Mouse (Mus musculus): ENCODE data around the gene Slc19a2. TPM values are rescaled to one million over a fixed set of nuclear protein-coding genes. Genes with fewer than 3 reads are reported as not detected.

Slc19a2 gene
- total RNA-seq, 2 experiments from 2014 or later, result 6.7 to 7.0 TPM

DNA sequence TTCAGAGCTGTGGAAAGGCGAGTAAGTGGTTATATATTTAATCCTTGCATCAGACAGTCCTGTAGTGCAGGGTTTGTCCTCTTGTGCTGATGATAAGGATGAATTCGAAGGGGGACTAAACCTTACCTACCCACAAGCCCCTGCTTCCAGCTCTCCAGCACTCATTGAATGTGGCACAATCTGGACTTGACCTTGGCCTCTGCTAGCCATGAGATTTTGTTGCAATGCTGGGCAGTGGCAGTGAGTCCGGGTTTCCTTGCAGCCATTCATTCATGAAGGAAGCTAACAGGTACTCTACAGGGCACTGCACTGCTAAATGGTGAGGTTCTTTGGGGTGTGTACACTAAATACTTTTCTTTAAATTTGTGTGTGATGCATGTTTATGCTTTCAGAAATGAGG is 6.0 kb downstream of the Slc19a2 start:
- DNase-seq, result no peak

- DNase-seq, result no peak
Measured at GRCm38 (mm10) chr1:164260171-164261028, 11.6 kb downstream of the Slc19a2 start.

DNA sequence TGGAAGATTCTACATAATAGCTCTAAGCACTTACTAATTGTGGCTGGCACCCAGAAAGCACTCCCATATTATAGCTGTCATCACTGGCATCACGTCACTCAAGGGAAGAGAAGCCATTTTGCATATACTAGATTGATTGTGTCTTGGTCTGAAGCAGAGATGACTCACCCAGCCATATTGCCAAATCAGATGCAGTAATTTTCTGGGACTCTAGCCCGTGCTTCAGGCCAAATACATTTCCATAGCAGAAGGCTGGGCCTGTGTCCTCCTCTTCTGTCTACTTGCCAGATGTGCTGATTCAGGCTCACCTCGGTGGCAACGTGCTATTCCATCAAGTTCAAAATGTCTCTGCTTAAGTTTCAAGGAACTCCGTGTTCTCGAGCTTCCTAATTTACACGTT is 12.7 kb downstream of the Slc19a2 start:
- DNase-seq, result peak; percentile 19

GRCm38 (mm10) chr1:164270941-164271340 is 22.1 kb downstream of the Slc19a2 start:
- no peak for DNase-seq

GRCm38 (mm10) chr1:164273659-164274058 is 24.8 kb downstream of the Slc19a2 start:
- DNase-seq, result no peak

- DNase-seq, result peak; percentile 91
Measured at GRCm38 (mm10) chr1:164275455-164275954, 26.7 kb downstream of the Slc19a2 start, which contains the start of gene Ccdc181. Gene Ccdc181, plus strand, starts transcription at chr1:164275585.

DNA sequence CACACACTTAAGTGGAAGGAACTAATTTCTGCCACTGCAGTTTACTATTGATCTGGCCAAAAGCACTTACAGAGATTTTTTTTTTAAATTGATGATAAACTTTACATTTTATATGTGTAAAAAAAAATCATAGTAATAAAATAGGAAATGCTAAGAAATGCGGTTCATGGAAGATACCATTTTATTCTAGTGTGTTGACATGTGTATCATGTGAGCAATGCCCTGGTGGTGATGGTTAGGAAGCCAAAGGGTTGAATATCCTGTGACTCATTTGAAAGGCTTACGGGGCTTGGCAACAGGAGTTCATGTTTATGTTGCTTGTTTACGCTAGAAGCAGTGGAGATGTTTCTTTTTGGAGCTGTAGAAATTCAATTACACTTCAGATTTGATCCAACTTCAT is 27.7 kb downstream of the Slc19a2 start:
- no peak for DNase-seq

GRCm38 (mm10) chr1:164279332-164279731 is 30.5 kb downstream of the Slc19a2 start:
- no peak for DNase-seq

DNA sequence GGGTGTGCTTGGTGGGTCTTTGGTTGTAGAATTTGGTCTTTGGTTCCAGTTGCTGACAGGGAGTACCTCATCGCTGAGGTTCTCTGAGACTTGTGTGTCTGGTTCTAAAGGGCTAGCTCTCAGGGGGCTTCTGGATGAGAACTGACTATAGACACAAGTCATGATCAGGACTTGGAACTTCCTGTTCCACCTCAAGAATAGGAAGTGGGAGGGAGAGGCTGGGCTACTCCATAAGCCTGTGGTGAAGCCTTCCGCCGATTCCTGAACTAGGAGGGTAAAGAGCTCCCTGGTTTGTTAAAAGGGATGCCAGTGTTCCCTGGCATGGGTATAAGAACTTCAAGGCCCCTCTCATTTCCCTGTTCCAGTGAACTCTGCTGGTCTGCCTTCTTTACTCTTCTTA is 35.2 kb downstream of the Slc19a2 start:
- DNase-seq, result no peak

DNA sequence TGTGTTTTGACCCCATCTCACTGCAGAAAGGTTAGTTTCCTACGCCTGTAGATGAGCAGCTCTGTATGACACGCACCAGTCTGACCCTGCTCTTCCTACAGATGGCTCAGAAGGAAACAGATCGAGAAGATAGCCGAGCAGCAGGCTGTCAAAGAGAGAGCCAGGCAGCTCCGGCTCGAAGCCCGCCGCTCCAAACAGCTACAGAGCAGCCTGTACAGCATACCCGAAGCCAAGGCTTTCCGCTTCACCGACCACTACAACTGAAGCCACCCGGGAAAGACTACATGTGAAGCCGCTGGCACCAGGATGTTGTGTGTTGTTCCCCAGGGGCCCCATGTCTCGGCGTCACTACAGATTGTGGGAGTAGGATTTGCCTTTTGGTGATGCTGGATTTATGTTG is 38.6 kb downstream of the Slc19a2 start:
- no peak for DNase-seq

DNA sequence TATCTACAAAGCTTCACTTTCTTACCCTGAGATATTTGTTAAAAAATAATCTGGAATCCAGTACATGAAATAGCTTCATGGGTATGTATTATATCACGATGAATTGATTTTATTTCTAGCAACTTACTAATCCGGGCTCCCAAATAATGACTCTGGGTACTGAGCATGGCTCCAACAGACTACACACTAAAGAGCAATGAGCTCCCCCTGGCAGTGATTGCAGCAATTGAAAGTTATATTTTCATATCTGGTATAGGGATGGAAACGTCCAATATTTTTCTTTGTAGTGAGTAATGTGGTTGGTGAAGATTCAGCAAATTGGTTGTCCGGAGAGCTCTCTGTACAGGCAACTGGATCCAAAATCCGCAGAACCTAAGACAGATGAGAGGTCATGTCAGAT is 43.2 kb downstream of the Slc19a2 start:
- no peak for DNase-seq

DNA sequence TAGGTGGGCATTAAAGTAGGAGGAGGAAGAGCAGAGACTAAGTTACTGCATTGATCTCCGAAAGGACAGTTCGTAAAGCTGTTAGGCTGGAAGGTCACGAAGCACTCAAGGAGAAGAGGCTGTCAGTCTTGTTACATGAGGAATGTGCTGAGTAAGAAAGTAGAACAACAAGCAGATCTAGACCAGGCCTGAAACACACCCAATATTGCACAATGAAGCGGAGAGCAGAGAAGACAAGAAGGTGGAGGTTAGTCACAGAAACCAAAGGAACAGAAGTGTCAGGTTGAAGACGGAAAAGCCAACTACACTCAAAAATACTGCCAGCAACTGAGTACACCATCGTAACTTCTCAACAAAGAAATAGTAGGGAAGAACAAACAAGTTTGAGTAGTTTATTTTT is 45.2 kb downstream of the Slc19a2 start:
- no peak for DNase-seq

DNA sequence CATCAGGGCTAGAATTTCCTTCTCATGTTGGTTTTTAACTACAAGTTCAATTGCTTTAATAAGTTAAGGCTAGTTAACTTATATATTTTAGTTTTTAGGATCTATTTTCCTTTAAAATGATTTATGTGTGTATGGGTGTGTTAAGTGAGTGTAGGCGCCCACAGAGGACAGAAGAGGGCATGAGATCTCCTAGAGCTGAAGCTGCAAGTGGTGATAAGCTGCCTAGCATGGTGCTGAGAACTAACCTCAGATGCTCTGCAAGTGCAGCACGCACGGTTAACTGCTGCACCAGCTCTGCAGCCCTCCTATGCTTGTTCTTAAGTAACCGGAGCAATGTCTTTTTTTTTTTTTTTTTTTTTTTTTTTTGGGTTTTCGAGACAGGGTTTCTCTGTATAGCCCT is 47.6 kb downstream of the Slc19a2 start:
- no peak for DNase-seq

DNA sequence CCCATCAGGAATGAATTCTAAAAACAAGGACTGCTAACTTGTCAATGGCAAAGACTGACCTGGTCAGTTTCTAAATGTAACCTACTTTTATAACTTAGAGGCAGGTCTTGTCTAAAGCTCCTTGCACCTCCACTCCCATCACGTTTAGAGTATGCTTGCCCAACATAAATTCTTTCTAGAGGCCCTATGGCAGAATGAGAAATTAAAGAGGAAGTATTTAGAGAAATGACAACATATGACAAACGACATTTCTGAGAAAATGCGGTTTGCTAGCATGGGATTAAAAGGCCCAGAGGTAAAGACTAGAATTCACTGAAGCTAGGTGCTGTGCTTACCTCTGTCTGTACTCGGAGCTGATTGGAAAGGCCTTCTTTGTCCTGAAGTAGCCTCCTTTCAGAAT is 53.1 kb downstream of the Slc19a2 start:
- no peak for DNase-seq

DNA sequence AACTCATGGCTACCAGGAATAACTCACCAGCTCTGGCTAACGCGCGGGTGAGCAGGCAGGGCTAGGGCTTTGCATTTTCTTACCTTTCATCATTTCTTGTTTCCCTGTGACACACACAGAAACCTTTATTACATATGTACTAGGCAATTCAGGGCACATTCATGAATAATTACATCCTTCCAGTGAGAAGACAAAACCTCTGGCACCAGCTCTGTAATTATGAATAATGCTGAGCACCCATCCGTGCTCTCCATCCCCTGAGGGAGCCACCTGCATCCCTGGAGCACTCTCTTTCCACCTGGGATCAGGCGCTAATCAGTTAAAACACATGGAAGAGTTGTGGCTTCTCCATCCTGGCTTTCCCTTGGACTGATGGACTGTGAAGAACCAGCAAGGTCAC is 55.0 kb downstream of the Slc19a2 start, which contains the start of gene Nme7:
Nme7 (plus strand) TSS at position 301 of the 400 bp plus-strand sequence.
- no peak for DNase-seq

- DNase-seq, result peak; percentile 97
Measured at GRCm38 (mm10) chr1:164307124-164307751, 58.4 kb downstream of the Slc19a2 start, which contains the start of gene Blzf1. Gene Blzf1, minus strand, starts transcription at chr1:164307489.

DNA sequence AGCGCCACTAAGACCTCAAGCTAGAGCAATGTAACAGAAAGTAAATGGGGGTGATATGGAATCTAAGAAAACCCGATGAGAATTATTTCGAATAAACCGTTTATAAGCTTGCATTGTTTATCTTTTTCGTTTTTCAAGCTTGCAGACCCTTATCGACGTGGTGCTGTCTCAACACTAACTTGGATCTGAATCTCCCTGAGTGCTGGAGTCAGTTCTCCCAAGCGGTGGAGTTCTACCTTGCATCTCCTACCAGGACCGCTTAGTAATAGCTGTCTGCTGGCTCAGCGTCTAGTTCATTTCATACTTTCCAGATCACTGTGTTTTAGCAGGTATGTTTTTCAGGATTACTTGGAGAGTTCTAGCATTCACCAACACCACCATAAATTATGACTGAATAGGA is 59.1 kb downstream of the Slc19a2 start:
- no peak for DNase-seq

GRCm38 (mm10) chr1:164314085-164314484 is 65.2 kb downstream of the Slc19a2 start:
- DNase-seq, result no peak

Other genes starting within 250 kb of the Slc19a2 start
- gene Sele, start 200.8 kb upstream of the Slc19a2 start, total RNA-seq (2021), result 1 to 10 TPM; 4.5 to 5.1 TPM
- gene Sell, start 187.1 kb upstream of the Slc19a2 start, total RNA-seq (2021), result under 1 TPM; 0.83 to 0.86 TPM
- under 1 TPM; 0.57 to 0.99 TPM for gene Selp, start 133.8 kb upstream of the Slc19a2 start, total RNA-seq (2021)
- gene F5, start 97.2 kb upstream of the Slc19a2 start, total RNA-seq (2021), result under 1 TPM; 0.41 to 0.52 TPM
- gene Ccdc181, start 26.5 kb downstream of the Slc19a2 start, total RNA-seq (2021), result 1 to 10 TPM; 7.3 to 7.6 TPM
- 1 to 10 TPM; 6.5 to 7.2 TPM for gene Nme7, start 55.1 kb downstream of the Slc19a2 start, total RNA-seq (2021)
- gene Blzf1, start 58.4 kb downstream of the Slc19a2 start, total RNA-seq (2021), result 10 to 100 TPM; 25.1 to 25.4 TPM
- gene Atp1b1, start 209.3 kb downstream of the Slc19a2 start, total RNA-seq (2021), result 100 to 1,000 TPM; 423 to 424 TPM